Mouse (Mus musculus) stomach, postnatal 0 days (tissue): ENCODE data around the gene Fam189a1.

Source experiments
- CTCF ChIP-seq: IDR thresholded peaks from 2 replicates; pipeline ENCODE4 v1.5.1; 2016; ENCODE audit warnings: antibody characterized with exemption, low read depth, mild to moderate bottlenecking, moderate library complexity
- EP300 ChIP-seq: optimal IDR thresholded peaks from 2 replicates; pipeline ENCODE3; 2016; ENCODE audit warnings: antibody characterized with exemption

DNA sequence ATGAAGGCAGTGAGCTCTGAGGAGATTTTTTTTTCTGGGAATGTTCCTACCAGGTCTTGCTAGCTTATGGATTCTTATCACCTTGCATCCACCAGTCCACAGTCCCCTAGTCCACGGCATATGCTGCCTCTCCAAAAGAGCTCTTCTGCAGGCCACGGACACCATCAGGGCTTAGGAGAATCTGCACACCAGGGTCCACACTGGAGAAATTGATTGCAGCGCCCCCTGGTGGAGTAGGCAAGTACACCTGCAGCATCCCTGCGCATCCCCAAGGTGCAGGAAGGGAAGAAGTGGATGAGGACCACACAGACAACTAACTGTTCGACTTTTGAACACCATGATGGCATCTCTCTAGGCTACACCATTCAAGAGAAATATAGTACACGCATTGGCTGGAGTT, 82.8 kb downstream of the Fam189a1 start:
- peak; percentile 82 for TF ChIP-seq CTCF
- TF ChIP-seq EP300: no peak
